Mouse (Mus musculus) liver (tissue): ENCODE measurements around the gene Ush2a.

Experiments used
- DNase-seq: peaks from one replicate; pipeline ENCODE4 v3.0.0-alpha.2; 2020; ENCODE audit warnings: mixed read lengths

The Ush2a gene

DNA sequence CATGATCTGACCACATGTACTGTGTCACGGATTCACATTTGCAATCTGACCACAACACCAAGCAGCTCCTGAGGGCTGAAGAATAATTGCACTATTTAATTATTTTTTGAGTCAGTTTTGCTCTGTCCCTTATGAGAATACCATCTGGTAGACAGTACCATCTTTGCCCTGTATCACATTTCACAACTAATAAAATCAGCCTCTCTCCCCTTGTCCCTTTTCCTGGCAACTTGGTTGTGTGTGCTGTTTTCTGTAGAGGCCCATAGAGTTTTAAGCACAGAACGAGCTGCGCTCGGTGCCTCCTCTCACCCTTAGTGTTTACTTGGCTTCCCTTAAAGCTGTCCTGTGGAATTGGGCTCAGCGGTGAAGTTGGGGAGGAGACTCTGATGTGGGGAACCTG lies 290.0 kb downstream of the Ush2a start:
- DNase-seq = no peak

DNA sequence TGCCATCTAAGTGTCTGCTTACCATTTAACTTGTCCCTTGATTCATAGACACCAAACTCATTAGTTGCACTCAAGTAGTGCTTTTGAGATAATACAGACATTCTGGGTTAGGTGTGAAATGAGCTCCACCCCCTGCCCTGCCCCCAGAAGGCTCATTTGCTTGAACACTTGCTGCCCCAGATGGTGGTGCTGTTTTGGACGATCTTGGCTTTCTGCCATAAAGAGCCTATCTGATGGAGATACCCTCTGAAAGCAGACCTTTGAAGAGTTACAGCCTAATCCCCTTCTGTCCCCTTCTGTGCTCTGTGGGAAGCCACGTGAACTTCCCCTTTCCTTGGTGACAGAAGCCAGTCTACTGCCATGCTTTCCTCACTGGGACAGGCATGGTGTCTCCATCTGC lies 297.1 kb downstream of the Ush2a start:
- no peak for DNase-seq

DNA sequence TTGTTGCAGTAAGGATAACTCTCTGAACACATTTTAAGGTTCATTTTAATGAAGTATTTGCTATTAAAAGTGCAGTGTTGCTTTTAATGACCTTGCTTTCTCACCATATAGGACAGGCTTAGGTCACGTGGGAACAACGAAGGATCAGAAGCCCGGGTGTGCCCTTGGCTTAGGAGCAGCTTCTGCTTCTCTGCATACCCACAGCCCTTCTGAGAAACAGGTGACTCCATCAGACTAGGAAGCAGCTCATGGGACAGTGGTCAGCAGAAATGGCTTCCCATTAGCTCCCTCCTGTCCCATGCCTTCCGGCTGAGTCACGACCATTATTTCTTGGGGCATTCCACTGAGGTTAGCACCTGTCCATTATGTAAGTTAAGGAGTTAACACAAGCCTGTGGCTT lies 304.4 kb downstream of the Ush2a start:
- DNase-seq = no peak

DNA sequence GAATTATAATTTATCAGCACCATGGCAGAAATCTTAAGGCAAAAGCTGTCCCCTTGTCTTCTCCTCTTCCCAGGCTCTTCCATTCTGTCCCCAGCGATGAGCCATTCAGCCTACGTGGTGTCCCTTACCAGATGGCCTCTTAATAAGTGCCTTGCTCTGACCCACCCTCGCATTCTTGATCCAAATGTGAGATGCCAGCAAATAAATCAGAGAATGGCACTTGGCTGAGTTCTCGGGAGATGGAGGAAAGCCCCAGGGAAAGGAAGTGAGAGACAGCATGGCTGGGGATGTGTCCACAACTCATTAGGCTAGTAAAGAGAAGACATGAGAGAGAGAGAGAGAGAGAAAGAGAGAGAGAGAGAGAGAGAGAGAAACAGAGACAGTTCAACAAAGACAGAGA lies 305.7 kb downstream of the Ush2a start:
- no peak for DNase-seq

DNA sequence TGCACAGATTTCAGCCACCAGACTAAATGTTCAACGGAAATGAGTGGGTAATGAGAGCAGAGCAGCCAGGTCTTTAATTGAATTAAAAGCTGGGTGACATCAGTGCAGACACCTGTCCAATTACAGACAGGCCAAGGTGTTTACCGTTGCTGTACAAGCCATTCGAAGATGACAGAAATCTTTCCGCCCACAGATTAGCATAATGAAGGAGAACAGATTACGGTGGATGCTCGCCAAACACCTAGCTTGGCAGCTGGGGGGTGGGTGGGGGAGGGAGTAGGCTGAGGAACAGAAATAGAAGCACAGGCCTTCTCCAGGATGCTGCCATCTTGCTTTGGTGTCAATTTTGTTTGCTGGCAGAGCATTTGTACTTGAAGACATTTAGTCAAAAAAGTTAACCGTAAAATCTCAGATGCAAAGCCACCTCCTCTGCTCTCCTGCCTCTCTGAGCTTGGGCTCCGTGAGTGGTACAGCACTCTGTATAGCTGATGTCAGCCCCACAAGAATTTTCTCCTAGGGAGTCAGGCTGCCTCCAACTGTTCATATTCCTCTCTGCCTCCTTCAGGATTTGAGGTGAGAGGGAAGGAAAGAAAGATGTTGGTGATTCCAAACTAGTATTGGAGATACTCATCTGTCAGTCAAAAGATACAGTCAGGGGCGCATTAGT lies 306.6 kb downstream of the Ush2a start:
- DNase-seq = no peak

DNA sequence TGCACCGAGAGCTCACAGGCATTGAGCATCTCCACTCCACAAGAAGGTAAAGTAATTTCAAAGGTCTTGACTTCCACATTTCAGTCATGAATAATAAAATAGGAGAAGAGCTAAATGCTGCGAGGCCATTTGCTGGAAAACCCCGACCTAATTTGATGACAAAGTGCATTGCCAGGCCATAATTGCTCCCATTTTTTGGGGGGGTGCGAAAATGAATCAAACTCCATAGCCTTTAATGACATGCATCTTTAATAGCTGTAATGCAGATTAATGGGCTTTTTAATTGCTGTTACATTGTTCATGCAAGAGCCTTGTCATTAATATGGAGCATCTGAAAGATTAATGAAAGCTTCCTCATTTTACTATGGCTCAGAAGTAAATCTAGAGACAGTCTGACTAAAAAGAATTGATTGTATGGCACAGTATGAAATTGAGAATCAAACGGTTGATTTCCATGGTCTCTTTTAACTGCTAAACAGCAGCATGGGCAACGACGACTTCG lies 314.5 kb downstream of the Ush2a start:
- DNase-seq = no peak

DNA sequence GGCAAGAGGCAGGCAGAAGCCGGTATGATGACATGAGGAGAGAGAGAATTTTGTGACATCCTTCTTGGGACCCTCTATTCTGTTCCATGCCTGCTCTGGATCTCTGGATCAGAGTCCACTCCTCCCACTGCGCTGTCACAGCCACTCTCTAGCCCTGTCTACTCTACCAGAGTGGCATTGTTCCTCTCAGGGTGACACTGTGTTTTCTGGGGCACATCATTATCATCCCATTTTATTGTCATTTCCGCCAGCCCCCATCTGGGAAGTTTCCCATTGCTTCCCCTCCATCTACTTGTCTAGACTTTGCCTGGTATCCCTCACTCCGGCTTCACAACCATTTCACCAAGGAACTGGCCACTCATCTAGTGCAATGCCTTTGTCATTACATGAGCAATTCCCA lies 315.6 kb downstream of the Ush2a start:
- DNase-seq = no peak

DNA sequence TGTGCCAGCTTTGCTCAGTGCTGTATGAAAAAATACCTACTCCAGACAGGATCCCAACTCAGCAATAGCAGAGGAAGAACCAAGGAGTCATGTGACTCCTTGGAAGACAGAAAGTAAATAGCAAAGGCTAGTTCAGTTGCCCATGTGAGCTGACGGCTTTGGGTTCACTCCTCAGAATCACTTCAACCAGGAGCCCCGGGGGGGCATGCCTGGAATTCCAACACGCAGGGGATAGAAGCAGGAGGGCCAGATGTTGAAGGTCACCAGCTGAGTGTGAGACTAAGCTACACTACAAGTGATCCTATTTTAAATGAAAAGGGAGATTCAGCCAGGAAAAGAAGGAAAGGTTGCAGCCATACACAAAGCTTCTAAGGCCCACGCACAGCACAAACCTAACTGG lies 319.3 kb downstream of the Ush2a start:
- DNase-seq = no peak

DNA sequence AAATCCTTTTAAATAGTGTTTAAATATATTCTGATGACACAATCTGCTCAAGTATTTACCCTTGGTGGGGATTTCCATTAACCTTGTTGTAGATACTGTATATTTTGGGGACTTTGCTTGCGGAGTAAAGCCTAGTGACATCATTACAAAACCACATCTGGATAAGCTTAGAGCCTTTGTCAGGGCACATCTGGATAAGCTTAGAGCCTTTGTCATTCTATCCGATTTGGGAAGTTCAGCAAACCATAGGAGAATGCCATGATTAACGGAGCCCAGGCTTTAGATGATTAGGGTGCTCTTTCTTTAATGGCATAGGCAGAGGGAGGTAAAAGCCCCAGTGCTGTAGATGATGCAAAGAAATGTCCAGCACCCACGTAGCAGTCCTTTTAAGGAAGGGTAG lies 333.4 kb downstream of the Ush2a start:
- DNase-seq = no peak

DNA sequence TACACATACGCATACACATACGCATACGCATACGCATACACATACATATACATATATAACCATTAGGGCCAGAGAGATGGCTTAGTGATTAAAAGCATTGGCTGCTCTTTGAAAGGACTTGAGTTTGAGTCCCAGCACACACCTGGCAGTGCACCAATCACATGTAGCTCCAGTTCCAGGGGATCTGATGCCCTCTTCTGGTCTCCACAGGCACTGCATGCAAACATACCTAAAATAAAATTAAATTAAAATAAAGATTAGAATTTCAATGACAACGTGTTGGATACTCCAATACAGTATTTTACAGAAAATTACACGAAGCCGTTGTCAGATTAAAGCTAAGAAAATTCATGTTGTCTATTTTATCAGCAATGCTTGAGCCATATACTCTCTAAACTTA lies 336.2 kb downstream of the Ush2a start:
- DNase-seq = no peak

DNA sequence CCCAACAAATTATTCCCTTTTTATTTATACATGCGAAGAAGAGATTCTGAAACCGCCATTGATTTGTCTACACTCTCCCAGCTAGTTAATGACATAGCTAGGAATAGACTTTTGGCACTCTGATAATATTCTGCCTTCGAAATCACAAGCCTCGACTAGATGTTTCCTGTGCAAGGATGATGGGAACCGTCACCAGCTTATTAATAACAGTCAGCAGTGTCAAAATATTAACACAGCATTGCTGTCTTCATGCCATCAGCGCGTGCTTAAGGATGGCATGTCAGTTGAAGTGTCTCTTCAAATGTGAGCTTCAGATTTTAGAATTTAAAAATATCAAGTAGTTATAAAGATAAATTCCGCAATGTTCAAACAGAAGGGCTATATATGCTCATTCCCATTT lies 337.3 kb downstream of the Ush2a start:
- DNase-seq = no peak

DNA sequence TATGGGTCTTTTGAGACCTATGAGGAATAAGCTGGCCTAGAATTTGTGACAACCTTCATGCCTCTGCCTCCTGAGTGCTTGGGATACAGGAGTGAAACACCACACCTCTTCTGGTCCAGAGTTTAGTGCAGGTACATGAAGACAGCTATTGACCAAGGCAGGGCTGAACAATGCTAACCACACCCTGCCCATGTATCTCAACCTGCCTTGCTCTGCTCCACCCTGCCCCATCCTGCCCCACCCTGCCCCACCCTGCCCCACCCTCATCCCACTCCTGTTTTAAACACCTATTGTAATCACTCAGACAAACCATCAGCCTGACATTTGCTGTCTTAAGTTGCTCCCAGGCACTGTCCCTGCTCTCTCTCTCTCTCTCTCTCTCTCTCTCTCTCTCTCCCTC lies 344.6 kb downstream of the Ush2a start:
- no peak for DNase-seq

DNA sequence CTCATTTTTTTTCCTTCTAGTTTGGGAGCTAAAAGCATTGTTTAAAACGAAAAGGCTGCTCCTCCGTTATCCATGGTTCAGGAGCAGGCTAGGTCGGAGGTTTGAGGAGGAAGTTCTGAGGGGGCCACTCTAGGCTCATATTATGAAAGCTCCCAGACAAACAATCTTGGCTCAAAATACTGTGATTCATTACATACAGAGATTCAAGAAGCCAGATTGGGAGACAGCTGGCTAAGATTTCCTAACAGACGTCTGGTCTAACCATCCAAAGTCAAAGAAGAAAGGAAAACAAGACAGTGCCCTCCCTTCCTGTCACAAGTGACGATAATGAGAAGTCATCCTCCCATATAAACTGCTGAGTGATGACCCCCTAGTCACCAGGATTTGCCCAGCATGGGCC lies 354.7 kb downstream of the Ush2a start:
- DNase-seq = no peak

DNA sequence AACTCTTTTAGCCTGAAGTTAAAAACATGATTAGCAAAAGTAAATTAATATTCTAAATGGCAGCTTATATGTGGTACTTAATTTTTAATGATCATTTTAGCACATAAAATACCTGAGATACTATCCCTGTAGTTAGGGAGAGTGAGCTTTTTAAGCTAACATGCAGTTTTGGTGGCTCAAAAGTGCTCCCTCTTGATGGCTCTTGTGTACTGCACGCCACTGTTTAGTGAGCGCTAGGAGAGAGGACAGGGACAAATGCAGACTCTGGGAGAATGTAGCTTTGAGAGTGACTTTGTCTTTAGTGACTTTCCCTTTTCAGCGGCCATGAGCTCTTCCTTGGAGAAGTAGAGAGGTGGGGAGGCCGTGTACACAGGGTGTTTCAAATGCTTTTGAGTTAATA lies 371.9 kb downstream of the Ush2a start:
- DNase-seq = no peak

DNA sequence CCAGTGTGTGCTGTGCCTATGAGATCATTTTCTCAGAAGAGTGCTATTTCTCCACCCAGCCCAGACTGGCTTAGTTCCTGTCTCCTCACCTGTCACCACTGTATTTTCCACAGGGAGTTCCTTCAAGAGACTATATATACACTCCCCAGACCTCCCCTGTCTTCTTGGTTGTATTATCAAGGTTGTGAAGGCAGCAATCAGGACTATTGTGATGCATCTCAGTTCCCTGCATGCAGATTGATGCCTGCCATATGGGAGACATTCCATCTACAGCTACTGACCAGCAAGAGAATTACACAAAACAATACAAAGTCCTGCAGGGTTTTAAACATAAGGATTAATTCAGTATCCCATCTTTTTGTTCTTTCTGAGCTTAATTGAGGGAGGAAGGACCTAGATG lies 377.8 kb downstream of the Ush2a start:
- DNase-seq = no peak

DNA sequence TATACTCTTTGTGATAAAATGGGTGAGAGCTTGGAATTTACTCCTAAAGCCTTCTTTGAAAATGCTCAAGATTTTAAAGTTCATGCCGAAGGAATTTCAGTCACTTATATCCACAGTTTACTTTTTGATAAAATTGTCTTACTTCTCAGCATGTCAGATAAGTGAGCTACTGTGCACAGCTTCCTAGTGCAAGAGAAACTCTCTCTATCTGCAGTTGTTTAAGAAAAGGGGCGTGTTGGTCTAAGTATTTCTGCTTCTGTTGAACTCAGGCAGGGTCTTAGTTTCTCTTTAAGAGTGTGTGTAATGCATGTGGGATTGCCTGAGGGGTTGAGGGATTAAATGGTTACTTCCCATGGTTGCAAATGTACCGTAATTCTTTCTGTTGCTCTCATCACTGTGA lies 381.3 kb downstream of the Ush2a start:
- DNase-seq = no peak

DNA sequence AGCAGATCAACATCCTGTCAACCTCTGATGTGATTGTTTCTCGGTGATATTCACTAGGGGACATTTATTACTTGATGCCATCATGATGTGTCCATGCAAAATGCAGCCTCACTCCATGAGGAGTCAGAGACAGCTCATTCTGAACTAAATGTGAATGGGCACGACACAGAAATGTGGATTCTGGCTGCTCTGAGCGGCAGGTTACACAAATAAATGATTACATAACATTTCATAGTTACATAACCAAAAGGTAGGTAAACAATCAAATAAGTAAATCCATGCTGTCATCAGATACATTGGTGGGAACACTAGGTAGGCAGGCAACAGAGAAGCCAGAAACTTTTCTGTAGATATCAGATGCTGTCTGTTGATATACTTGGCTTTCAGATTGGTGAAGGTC lies 391.2 kb downstream of the Ush2a start:
- no peak for DNase-seq

DNA sequence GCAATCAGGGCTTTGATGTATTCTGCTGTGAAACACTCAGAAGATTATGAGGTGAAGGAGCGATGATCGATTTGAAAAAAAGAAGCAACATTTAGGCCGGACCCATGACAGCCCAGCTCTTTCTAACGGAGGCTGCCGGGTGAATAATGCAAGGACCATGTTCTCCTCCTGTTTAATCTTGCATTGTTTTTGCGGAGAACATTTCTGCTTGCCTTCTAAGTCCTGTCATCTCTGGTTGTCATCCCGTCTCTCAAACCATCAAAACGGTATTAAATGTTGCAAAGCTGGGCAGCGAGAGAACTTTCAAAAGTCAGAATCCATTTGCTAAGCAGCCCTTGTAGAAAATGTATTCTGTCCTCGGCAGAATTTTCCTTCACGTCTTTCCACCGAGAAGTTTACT lies 394.3 kb downstream of the Ush2a start:
- DNase-seq = no peak

DNA sequence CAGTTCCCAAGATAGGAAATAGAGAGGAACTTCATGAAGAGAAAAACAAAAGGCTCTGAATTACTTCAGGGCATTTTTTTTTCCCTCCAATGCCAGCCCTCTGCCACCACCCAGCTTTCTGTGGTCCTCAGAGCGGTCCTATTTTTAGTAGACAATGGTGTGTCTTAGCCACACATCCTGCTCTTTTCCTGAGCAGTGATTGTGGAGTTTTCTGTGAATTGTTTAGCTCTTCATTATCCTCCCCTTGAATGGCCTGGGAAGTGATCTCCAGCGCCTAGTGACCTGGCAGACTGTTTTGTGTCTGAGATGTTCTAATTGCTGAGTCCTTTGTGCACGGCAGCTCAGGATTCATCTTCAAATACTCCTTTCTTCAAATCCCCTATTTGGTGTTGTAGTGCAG lies 397.3 kb downstream of the Ush2a start:
- DNase-seq = no peak

DNA sequence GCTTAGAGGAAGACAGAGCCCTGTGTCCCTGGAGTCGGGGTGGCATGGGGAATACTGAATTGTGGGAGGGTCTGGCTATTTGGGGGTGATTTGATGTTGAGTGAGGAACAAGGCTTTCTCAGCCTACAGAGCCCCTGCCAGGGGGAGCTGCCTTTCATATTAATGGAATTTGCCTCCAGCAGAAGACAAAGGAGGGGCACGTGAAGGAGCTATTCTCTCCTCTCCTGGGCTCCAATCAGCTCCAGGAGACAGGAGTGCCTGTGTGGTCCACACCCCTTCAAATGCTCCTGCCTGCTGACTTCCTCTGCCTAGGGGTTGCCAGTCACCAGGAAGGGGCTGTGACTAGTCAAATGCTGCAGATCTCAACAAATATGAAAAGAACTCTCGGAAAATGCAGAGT lies 398.5 kb downstream of the Ush2a start:
- no peak for DNase-seq

DNA sequence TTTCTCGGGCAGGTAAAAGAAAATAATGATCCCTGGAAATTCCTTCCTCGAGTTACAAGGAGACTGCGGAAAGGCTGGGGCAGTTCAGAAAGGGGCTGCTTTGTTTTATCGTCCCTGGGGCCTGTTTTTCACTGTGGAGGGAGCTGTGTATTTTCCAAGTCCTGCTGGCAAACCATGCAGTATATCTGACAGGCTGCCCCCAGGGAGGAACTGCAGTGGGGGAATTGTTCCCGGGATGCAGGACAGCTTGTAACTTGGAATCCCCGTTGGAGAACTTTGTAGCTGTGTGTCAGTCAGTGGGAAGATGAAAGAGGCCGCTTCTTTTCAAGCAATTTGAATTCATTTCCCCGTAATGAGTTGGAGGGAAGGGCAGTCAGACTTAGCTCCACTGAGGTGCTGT lies 399.1 kb downstream of the Ush2a start:
- no peak for DNase-seq

DNA sequence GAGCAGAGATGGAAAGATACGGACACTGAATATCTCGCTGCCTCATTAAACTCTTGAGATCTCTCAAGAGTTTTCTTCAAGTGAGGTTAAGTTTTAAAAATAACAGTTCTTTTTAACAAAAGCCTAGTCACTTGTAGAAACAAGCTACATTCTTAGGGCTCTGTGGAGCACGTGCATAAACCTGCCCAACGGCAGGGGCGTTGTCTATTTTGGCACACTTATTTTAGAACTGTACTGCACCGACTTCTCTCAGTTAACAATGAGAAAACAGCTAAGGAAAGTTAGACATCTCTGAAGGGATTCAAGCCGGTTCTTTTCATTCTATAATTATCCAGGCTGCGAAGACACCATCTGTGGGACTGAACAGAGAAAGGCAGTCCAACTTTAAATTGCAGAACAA lies 405.6 kb downstream of the Ush2a start:
- no peak for DNase-seq

DNA sequence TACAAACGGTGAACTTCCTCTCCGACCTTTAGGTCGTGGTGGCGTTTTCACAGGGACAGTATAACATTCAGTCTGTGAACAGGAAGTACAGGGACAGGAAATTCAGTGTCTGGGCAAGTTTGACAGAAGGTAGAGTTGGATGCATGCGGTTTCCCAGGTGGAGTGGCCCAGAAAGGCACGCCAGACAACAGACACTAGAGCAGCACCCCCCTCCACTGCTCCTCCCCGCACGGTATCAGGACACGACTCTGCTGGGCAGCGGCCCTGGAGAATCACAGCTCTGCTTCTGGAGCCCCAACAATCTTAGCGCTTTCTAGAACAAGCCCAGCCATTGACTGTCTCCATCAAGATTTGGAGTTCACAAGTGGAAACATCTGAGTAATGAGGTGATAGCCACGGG lies 406.7 kb downstream of the Ush2a start:
- no peak for DNase-seq

DNA sequence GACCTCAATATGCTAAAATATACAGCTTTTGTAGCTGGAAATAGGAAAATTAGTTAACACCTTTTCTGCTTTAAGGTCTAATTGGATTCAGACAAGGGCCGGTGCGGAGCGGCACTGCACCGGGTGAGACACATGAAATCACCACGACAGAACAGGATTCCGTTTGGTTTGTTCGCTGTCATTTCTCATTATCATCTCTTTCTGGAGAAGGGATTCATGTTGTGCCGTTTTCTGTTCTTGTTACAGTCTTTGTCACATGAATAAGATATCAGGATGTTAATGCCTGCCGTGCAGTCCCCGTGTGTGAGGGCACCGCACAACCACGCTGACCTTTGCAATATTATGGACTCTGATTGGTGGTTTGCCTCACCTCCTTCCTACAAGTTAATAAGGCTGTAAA lies 411.0 kb downstream of the Ush2a start:
- no peak for DNase-seq

DNA sequence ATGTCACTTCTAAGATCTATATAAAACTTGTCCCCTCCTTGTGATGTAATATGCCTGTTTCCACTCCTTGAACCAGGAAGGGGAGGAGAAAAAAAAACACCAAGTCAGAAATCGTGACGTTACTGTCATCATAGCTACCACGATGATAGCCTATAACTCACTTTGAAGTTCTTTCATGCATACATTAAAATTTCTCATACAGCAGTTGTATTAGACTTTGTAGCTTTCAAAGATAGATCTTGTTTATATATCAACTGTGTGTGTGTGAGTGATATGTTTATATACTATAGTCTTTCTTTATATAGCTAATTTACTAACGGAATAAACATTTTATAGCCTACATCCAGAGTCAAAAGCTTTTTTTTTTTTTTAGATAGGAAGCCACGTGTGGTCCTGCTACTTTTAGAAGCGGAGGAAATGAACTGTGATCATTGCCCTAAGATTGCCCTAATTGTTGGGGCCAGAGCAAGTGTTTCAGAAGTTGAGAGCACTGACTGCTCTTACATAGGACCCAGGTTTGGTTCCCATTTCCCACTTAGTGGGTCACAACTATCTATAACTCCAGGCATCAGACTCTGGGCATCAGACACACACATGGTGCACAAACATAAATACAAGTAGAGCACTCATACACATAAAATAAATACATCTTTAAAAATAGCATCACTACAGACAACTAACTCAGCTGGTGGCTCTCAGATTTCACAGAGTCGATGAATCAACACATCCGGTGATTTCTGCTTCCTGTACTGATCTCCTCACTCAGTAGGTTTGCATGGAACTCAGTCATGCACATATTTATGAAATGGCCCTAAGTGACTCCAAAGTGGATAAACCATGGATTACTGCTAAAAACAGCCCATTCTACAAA lies 413.1 kb downstream of the Ush2a start:
- DNase-seq = no peak
